Mouse (Mus musculus) yolk sac, embryonic 10.5 days (tissue): ENCODE data around the gene Pin1rt1.

Experiments
- DNase-seq: peaks from one replicate; pipeline ENCODE4 v3.0.0-alpha.2; 2017; ENCODE audit warnings: low spot score

Gene Pin1rt1

DNA sequence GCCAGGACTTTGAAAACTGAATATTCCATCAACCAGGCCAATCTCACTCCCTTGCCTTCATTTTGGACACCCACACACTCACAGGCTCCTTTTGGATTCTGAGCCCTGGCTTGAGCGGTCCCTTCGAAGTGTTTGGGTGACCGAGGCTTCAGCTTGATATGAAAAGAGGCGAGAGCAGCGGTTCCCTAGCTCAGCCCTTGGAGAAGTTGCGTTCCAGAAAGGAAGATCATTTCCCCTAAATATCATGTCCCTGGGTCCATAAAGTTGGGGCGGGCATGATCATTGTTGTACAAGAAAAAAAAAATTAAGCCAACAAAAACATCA lies 3.7 kb downstream of the Pin1rt1 start:
- DNase-seq, result no peak

DNA sequence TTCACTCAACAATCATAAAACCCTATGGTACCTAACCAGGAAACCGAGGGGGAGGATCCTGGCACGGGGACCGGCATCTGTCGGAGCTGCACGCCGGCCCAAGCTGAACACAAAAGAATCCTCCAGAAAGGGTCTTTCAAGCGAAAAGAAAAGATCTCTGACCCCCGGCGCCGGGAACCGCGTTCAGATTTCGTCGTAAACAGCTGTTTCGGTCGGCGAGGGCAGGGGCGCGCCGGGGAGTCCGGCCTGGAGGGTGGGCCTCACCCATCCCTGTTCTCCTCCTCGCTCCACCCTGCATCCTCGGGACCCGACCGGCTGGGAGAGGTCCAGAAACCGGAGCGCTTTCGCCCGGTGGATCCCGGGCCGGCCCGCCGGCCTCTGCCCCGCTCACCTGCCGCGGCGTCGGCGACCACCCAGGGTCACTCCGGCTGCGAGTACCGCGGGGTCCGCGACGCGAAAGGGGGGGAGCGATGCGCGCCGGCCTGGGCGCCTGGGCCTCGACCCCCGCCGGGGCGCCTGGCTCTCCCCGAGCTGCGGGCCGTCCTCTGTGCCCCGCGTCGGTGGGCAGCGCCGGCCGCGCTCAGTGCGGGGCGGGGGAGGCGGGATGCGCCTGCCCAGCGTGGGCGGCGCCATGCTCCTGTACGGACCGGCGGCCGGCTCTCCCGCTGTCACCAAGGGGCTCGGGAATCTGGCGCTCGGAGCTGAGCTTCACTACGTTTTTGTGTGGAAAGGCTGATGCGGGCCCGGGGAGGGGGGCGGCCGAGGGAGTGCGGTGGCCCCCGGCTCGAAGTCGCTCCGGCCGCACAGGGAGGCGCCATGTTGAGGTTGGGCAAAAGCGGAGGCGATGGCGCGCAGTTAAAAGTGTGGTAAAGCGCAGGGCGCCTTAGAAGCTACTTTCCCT lies 4.3 kb downstream of the Pin1rt1 start, which contains the start of gene Tcp11l1:
TSS of gene Tcp11l1 (minus strand) at position 585 of the 901 bp plus-strand sequence.
- peak; percentile 72 for DNase-seq

DNA sequence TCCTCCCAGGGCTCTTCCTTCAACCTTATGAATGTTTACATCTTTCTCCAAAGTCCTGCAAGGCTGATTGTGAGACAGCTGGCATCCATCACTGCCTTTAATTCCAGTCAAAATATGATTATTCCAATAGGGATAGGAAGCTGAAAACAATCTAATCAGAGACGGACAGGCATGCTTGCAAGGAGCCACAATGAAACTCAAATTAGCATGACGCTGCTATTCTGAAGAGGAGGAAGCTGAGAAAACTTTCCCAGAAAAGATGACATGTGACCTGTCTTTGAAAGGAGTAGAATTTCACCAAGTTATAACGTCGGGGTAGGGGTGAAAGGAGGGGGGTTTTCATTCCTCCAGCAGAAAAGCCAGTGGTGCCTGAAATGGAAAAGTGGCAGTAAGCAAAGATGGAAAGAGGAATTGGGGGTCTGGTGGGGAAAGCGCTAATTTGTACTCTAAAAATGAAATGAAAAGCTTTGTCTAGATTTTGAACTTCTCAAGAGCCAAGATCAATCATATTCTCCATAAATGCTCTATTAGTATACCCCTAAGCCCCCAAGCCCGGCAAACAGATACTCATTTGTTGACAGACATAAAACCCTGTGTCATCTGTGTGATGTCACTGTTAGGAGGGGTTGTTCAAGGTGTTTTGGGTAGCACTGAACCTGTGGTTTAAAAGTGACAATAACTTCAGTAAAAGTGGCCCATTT lies 5.4 kb downstream of the Pin1rt1 start:
- no peak for DNase-seq

DNA sequence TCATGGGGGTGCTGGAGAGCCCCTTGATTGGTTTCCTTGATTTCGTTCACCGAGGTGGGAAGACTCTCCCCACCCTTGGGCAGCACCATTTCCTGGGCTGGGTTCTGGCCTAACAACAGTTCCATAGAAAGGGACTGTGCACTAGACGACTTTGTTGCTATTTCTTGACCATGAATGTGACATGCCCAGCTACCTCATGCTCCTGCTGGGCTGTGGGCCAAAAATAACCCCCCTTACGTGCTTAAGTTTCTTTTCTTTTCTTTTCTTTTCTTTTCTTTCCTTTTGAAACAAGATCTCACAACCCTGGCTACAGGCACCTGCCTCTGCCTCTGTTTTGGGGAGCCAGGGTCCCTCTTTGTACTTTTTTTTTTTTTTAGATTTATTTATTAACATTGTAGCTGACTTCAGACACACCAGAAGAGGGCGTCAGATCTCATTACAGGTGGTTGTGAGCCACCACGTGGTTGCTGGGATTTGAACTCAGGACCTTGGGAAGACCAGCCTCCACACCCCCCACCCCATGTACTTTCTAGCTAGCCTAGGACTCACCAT lies 6.3 kb downstream of the Pin1rt1 start:
- no peak for DNase-seq

DNA sequence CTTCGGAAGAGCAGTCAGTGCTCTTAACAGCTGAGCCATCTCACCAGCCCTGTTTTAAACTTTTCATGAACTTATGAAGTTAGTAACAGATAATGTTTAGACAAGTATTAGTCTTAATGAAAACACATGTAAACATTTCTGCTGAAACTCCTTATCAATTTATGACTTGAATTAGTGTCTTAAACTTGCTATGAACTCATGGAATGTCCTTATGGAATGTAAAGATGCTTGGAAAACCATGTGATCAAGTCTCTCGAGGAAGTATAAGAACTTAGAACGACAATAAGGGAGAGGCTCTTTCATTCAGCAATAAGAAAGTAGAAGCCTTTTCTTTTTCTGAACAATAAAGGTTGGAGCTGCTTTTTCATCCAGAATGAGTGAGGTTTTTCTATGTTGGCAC lies 11.8 kb downstream of the Pin1rt1 start:
- no peak for DNase-seq

DNA sequence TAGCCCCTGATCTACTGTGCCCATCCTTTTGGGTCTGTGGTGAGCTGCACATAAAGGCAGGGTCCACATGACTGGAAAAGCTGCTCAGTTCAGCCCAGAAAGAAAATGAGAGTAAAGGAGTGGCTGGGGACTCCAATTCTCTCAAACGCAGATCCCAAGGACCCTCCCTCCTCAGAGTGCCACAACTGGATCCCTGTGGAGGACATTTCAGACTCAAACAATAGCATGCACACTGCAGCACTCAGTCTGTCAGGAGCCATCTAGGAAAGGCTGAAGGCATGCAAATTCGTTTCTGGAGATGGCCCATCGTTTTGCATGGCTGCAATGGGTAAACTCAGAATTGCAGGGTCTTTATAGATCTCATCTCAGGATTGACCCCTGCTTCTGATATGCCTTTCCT lies 13.0 kb downstream of the Pin1rt1 start:
- no peak for DNase-seq

DNA sequence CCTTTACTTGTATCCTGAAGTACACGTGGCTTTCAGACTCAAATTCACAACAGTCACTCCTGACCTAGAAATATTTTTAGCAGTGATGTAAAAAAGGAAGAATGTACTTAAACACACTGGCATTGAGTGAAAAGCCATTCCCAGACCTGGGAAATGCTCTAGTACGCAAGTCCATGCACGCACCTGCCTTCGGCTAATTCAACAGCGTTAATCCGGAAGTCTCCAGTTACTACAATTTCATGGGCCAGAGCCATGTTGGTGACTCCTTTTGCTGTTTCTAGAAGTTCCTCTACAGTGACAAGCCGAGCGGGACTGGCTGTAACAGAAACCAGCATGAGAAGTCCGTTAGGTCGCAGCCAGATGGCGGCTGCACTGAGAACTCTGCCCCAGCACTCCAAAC lies 16.5 kb downstream of the Pin1rt1 start:
- no peak for DNase-seq

DNA sequence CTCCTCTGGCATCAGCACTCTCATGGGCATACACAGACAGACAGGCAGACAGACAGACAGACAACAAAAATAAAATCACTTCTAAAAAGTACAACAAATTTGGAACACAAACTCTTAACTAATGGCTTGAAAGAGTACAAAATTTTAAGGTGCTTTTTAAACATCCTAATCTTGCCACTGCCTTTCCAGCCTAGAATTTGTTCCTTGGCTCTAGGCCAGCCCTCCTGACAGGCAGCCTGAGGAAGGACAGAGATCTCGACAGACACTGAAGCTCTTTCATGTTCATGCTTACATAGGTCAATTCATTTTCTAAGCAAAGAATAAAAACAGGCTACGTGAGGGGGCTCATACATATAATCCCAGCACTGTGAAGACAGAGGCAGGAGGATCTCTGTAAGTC lies 23.6 kb downstream of the Pin1rt1 start:
- no peak for DNase-seq

DNA sequence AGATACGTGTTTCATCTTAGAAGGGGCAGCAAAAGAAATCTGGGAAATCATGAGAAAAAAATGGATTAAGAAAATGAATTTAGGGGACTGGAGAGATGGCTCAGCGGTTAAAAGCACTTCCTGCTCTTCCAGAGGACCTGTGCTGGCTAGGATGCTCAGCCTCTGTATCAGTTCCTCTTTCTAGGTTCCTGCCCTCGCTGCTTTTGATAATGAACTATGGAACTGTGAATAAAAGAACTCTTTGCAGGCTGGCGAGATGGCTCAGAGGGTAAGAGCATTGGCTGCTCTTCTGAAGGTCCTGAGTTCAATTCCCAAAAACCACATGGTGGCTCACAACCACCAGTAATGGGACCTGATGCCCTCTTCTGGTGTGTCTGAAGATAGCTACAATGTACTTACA lies 25.5 kb downstream of the Pin1rt1 start:
- no peak for DNase-seq

DNA sequence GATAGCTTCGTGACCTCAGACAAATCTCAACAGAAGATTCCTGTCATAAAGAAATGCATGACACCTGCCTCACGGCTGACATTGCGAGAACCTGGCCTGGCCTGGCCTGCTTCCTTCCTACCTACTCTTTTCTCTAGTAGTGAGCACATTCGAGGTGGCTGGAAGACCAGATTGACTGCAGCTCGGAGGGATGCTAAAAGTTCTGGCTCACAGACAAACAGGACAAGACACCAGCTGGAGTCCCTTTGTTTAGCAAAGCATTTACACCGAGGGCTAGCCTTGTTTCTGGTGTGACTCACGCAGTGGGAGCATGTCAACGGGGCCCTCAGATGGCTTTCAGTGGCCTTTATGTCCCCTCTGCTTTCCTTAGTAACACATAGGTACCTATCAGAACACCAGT lies 27.5 kb downstream of the Pin1rt1 start:
- no peak for DNase-seq

DNA sequence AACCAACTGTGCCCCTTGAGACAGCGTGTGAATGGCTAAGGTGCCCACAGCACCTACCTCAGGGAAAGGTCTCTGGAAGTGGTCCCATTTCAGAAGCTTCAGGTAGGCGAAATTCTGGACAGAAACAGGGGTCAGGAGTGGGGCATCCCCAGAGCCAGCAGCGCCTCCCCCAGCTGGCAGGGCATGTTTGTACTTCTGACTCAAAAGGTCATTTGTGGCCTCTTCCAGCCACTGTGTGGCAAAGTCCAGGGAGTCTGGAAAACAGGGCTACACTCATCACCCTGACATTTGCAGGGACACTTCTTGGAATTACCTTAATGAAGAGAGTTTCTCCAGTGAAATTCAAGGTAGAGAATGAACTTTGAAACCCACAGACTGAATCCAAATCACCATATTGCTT lies 27.9 kb downstream of the Pin1rt1 start:
- peak; percentile 28 for DNase-seq

DNA sequence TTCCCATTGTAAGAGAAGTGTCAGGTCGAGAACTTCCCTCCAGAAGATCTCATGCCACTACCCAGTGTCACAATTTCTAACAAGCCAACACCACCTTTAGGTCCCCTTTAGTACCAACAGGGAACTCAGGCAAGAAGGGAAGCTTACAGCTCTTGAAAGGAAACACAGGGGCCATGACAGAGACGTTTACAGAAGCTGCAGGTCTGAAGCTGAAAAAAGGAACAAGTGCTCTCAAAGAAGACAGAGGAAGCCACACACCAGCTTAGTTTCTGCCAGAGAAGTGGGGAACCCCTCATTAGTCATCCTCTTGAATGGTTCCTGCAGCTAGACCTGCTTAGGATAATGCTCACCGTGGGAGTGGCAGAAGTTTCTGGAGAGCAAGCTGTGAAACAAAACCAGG lies 28.9 kb downstream of the Pin1rt1 start:
- DNase-seq, result no peak

DNA sequence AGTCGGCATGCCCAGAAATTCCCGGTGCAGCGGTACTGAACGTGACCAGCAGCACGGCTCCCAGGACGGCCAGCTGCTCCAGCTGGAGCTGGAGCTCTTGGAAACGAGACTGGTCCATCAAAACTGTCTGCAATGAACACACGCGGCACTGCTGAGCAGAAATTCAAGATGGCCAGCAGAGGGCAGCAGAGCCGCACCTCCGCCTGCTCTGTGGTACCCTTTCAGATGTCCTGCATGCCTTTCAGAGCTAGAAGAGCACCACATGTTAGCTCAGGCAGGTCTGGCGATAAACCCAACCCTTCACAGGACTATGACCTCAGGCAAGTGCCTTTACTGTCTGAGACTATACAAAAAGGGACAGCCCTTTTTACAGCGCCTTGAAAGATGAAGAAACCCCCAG lies 30.8 kb downstream of the Pin1rt1 start:
- DNase-seq, result peak; percentile 80

DNA sequence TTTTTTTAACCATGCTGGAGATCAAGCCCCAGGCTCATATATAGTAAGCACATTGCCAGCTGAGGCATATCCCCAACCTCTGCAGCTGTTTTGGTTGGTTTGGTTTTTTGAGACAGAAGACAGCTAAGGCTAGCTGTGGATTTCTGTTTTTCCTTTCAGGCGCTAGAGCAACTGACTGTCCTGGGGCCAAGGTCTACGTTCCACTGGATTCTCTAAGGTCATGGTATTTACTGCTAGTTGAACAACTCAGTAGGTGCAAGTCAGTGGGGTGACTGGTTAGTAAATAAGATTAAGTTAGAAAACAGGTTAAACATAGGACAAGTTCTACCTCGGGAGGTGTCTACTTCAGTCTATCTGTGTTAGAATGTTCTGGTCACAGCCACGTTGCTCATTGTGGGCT lies 31.4 kb downstream of the Pin1rt1 start:
- DNase-seq, result no peak

DNA sequence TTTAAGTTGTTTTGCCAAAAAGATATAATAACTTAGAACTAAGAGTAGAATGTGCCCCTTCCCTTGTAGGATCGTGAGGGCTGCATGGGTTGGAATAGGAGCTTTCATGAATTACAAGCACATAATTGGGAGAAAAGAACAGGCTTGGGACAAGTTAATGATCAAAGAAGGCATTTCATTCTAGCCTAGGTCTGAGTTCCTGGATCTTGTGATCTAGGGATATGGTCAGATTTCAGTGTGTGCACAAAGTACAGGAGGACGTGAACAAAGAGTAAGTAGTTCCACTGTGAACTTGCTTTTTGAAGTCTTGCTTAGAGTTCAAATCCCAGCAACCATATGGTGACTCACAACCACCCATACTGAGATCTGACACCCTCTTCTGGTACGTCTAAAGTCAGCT lies 38.9 kb downstream of the Pin1rt1 start:
- DNase-seq, result no peak

DNA sequence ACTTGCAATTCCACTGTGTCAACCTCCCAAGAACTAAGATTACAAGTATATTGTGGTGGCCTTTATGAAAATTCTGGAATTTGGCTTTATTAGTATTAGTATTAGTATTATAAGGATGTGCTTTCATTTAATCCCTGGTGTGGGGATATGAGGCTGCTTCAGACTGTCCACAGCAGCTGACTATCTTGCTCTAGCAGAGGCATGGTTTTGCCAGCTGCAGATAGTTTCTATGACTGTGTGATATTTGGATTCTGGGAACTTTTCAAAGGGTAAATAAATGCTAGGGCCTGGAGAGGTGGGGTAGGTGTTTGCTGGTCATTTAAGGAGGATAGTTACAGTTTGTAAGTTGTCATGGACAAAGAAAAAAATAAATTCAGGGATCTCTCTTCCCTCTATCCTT lies 44.5 kb downstream of the Pin1rt1 start:
- DNase-seq, result no peak

DNA sequence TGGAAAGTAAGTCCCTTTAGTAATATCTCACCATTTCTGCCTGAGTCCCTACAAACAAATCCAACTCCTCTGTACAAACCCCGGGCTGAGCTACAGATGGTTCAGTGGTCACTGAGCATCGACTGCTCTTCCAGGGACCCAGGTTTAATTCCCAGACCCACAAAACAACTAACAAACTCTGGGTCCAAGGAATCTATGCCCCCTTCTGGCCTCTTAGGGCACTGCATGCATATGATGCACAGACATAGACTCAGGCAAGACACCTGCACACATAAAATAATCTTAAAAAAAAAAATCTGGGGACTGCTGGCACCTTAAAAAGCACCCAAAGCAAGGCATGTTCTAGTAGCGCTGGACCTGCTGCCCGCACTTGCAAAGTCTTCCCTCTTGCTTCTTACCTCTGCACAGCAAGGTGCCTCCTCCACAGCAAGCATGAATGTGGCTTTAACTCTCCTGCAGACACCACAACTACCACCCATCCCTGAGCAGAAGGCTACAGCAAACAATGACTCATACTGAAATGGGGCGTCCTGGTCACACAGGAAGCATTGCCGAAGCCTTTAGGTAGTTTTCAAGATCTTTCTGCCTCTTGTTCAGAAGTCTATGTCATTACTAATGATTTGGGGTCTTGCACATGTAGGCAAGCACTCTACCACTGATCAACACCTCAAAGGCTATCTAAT lies 46.9 kb downstream of the Pin1rt1 start:
- no peak for DNase-seq
